Mouse (Mus musculus) heart, adult 2 months (tissue): ENCODE results near the gene Stk32c. TPM values are rescaled to one million over a fixed set of nuclear protein-coding genes. Genes with fewer than 3 reads are reported as not detected.

Experiments
- DNase-seq, 2 experiments: peaks; one replicate each; pipeline ENCODE4 v3.0.0; 2021
- H3K27ac ChIP-seq: fragments of 200-600 bp; 2 replicates; pipeline ENCODE4 v1.8.1; 2022
- H3K27me3 ChIP-seq: fragments of 200-500 bp; 2 replicates; pipeline ENCODE4 v1.6.1; 2012; ENCODE audit warnings: mild to moderate bottlenecking, low read length, inconsistent platforms, mixed read lengths; ENCODE audit not compliant: control insufficient read depth, insufficient read depth
- H3K36me3 ChIP-seq: fragments of 200-500 bp; 2 replicates; pipeline ENCODE4 v1.6.1; 2012; ENCODE audit warnings: low read length, inconsistent platforms; ENCODE audit not compliant: control insufficient read depth, insufficient read depth
- H3K4me1 ChIP-seq: fragments of 200-500 bp; 2 replicates; pipeline ENCODE4 v1.6.1; 2011; ENCODE audit warnings: low read length; ENCODE audit not compliant: control insufficient read depth, insufficient read depth
- H3K4me3 ChIP-seq: fragments of 200-600 bp; 2 replicates; pipeline ENCODE4 v1.8.1; 2022
- H3K79me2 ChIP-seq: fragments of 200-500 bp; replicated peaks from 2 replicates; pipeline ENCODE4 v1.6.1; 2012; ENCODE audit warnings: mild to moderate bottlenecking, inconsistent platforms, low read length, moderate library complexity, mixed read lengths; ENCODE audit not compliant: control insufficient read depth, insufficient read depth
- H3K9ac ChIP-seq: fragments of 200-500 bp; 2 replicates; pipeline ENCODE4 v1.6.1; 2012; ENCODE audit warnings: low read depth, mild to moderate bottlenecking, control low read depth, inconsistent platforms, low read length, mixed read lengths
- CTCF ChIP-seq: fragments of 200-600 bp; IDR thresholded peaks from 2 replicates; pipeline ENCODE4 v1.8.1; 2022; ENCODE audit warnings: antibody characterized with exemption, mild to moderate bottlenecking, moderate library complexity
- EP300 ChIP-seq: fragments of 200-500 bp; IDR thresholded peaks from 2 replicates; pipeline ENCODE4 v1.6.1; 2011; ENCODE audit warnings: low read depth, low read length, control low read depth; ENCODE audit not compliant: insufficient read depth
- POLR2A ChIP-seq: fragments of 200-500 bp; IDR thresholded peaks from 2 replicates; pipeline ENCODE4 v1.6.1; 2011; ENCODE audit warnings: mild to moderate bottlenecking, low read depth, low read length, control low read depth; ENCODE audit not compliant: insufficient read depth
- WGBS: fragments of 180-500 bp; shearing (Covaris S2); methylation state at CpG from one replicate; pipeline ENCODE4 v1.1.7; 2018; 5-methylcytosine and 5-hydroxymethylcytosine counted together
- intact Hi-C: fragments of 180-260 bp; cut with DNase I; formaldehyde crosslinking; loops from one replicate; pipeline ENCODE4 v1.15.1; 2025
- polyA plus RNA-seq: library from polyadenylated mRNA; depleted of rRNA; stranded (reverse); fragments of >200 nt; gene quantifications from 2 replicates; pipeline ENCODE4 v1.2.3, GENCODE M21; 2012
- total RNA-seq, 2 experiments: library from RNA; stranded (reverse); gene quantifications; 2 replicates each; pipeline ENCODE4 v1.2.3; 2021

The Stk32c gene
- total and polyA plus RNA-seq, 3 experiments = 0.68 to 1.1 (median 0.94) TPM

GRCm38 (mm10) chr7:139246931-139247880 is 34.1 kb upstream of the Stk32c start:
- Histone ChIP-seq H3K79me2 (no peaks in the 10 kb centered on the region), H3K27ac (peak overlapping the region; percentile 99), H3K27me3 (no peaks in the 10 kb centered on the region), H3K4me1 (peaks cover 27% of the 10 kb centered on the region), H3K36me3 (peaks cover 3% of the 10 kb centered on the region), H3K4me3 (peak overlapping the region; percentile 86), H3K9ac (peak overlapping the region; percentile 99)
- intact Hi-C loops = loop anchor here (2.0 kb wide), 1 partner anchor 26 kb away; no protein-coding TSS in a partner anchor
- WGBS = 12% methylated on average over 38 of the region's 38 CpGs
- peak in 1 of 2 experiments; percentile 80 for DNase-seq
- TF ChIP-seq POLR2A (no peak; the same call in 1 of the 2 replicates), EP300 (no peak), CTCF (peak; percentile 15; the same call in 1 of the 2 replicates)

GRCm38 (mm10) chr7:139246086-139246485 is 33.0 kb upstream of the Stk32c start:
- no peak for TF ChIP-seq POLR2A
- no peak for TF ChIP-seq EP300
- no peak for TF ChIP-seq CTCF
- intact Hi-C loops = loop anchor here (2.0 kb wide), 1 partner anchor 27 kb away; no protein-coding TSS in a partner anchor
- Histone ChIP-seq H3K36me3 (no peaks in the 10 kb centered on the region), H3K4me1 (peaks cover 19% of the 10 kb centered on the region), H3K79me2 (no peaks in the 10 kb centered on the region), H3K27me3 (no peaks in the 10 kb centered on the region), H3K27ac (no peak overlapping the region), H3K4me3 (no peak overlapping the region), H3K9ac (no peak overlapping the region)
- no peak for DNase-seq
- WGBS = 86% methylated on average over 5 of the region's 5 CpGs

GRCm38 (mm10) chr7:139239432-139239831 is 26.3 kb upstream of the Stk32c start:
- Histone ChIP-seq H3K9ac (no peak overlapping the region), H3K27ac (no peak overlapping the region), H3K79me2 (no peaks in the 10 kb centered on the region), H3K4me3 (no peak overlapping the region), H3K36me3 (no peaks in the 10 kb centered on the region), H3K4me1 (peaks cover 8% of the 10 kb centered on the region), H3K27me3 (no peaks in the 10 kb centered on the region)
- DNase-seq = no peak
- intact Hi-C loops = no loop called here
- 44% methylated on average over 3 of the region's 3 CpGs for WGBS
- no peak for TF ChIP-seq EP300
- TF ChIP-seq CTCF = no peak
- no peak for TF ChIP-seq POLR2A

GRCm38 (mm10) chr7:139235651-139236358 is 22.7 kb upstream of the Stk32c start:
- peak in 1 of 2 experiments; percentile 75 for DNase-seq
- Histone ChIP-seq H3K4me3 (no peak overlapping the region), H3K27ac (peak overlapping the region; percentile 76), H3K36me3 (no peaks in the 10 kb centered on the region), H3K4me1 (peaks cover 9% of the 10 kb centered on the region), H3K9ac (peak overlapping the region; percentile 29; the same call in 1 of the 2 replicates), H3K79me2 (no peaks in the 10 kb centered on the region), H3K27me3 (no peaks in the 10 kb centered on the region)
- TF ChIP-seq CTCF (peak; percentile 26), POLR2A (no peak), EP300 (peak; percentile 49; the same call in 1 of the 2 replicates)
- intact Hi-C loops = no loop called here
- WGBS = 79% methylated on average over 12 of the region's 12 CpGs

- Histone ChIP-seq H3K4me3 (no peak overlapping the region), H3K9ac (peak overlapping the region; percentile 8; the same call in 1 of the 2 replicates), H3K36me3 (no peaks in the 10 kb centered on the region), H3K79me2 (no peaks in the 10 kb centered on the region), H3K27ac (peak overlapping the region; percentile 76), H3K4me1 (peaks cover 9% of the 10 kb centered on the region), H3K27me3 (no peaks in the 10 kb centered on the region)
- no peak for TF ChIP-seq POLR2A
- TF ChIP-seq EP300 = 0 out of 2 replicates have a peak, but pooled peaks have one; percentile 51
- TF ChIP-seq CTCF = peak; percentile 60
- DNase-seq = peak; percentile 70 to 75
- WGBS = 15% methylated on average over 18 of the region's 18 CpGs
- intact Hi-C loops = loop anchor here (1.0 kb wide), 1 partner anchor 39 kb away; no protein-coding TSS in a partner anchor
Measured at GRCm38 (mm10) chr7:139234426-139235188, 21.5 kb upstream of the Stk32c start.
